Mouse (Mus musculus) lung, embryonic 15.5 days (tissue): Measurements from ENCODE around the gene Gm13088. TPM values are rescaled to one million over a fixed set of nuclear protein-coding genes. Genes with fewer than 3 reads are reported as not detected.
"Not testable (repeated sequence)": the region's sequence is repeated elsewhere in the genome, so short reads cannot be mapped to it uniquely, and the experiment has no call there.

ENCODE experiments used
- ATAC-seq: fragments of 200-750 bp; cut with Nextera tagmentation; 2 replicates; pipeline ENCODE4 v1.8.0; 2017; ENCODE audit warnings: moderate number of reproducible peaks, borderline replicate concordance; ENCODE audit not compliant: low FRiP score, low TSS enrichment; ENCODE audit errors: extremely low read depth
- H3K27ac ChIP-seq: fragments of 300-500 bp; sonication (generic); 2 replicates; pipeline ENCODE4 v1.5.1; 2015; ENCODE audit warnings: moderate library complexity, mild to moderate bottlenecking, inconsistent platforms
- H3K27me3 ChIP-seq: fragments of 300-500 bp; sonication (generic); 2 replicates; pipeline ENCODE4 v1.6.1; 2015; ENCODE audit warnings: inconsistent platforms
- H3K36me3 ChIP-seq: fragments of 300-500 bp; sonication (generic); 2 replicates; pipeline ENCODE4 v1.6.1; 2015; ENCODE audit warnings: inconsistent platforms
- H3K4me1 ChIP-seq: fragments of 300-500 bp; sonication (generic); 2 replicates; pipeline ENCODE4 v1.6.1; 2015; ENCODE audit warnings: inconsistent platforms
- H3K4me2 ChIP-seq: fragments of 300-500 bp; sonication (generic); 2 replicates; pipeline ENCODE4 v1.6.1; 2015; ENCODE audit warnings: inconsistent platforms, mild to moderate bottlenecking, moderate library complexity
- H3K4me3 ChIP-seq: fragments of 300-500 bp; sonication (generic); 2 replicates; pipeline ENCODE4 v1.5.1; 2015; ENCODE audit warnings: mild to moderate bottlenecking, inconsistent platforms
- H3K9ac ChIP-seq: fragments of 300-500 bp; sonication (generic); 2 replicates; pipeline ENCODE4 v1.6.1; 2015; ENCODE audit warnings: inconsistent platforms
- H3K9me3 ChIP-seq: fragments of 300-500 bp; sonication (generic); 2 replicates; pipeline ENCODE4 v1.6.1; 2016; ENCODE audit warnings: inconsistent platforms
- WGBS: fragments of 180-500 bp; shearing (Covaris S2); methylation state at CpG from one replicate; pipeline ENCODE4 v1.1.7; 2015; 5-methylcytosine and 5-hydroxymethylcytosine counted together
- polyA plus RNA-seq: library from polyadenylated mRNA; unstranded; fragments of >200 nt; fragmentation: Nextera tagmentation; extraction: Ambion mirVana; gene quantifications from 2 replicates; pipeline ENCODE4 v1.2.1, GENCODE M21; 2015

Gm13088 gene
- polyA plus RNA-seq = not detected in 2 replicates

DNA sequence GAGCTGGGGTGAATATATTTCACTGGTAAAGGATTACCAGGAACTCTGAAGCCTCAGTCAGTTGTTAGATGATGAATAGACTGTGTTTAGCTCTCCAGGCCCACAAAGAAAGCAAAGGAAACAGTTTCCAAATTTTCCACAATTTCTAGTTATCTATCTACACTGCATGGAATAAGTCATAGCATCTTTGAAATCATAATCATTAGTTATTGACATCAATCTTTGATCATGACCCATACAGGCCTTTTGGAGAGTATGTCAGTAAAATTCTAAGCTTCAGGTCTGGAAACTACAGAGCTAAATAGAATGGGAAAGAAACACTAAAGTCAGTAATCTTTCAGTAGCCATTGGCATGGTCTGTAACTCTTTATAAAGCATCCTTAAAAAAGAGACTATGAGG lies at the start of gene Gm13088:
Gene Gm13088 (minus strand): TSS at position 101 of the 400 bp plus-strand sequence.
- H3K4me1 ChIP-seq, H3K9ac ChIP-seq, H3K27ac ChIP-seq, H3K4me2 ChIP-seq, H3K4me3 ChIP-seq, ATAC-seq, H3K27me3 ChIP-seq, H3K9me3 ChIP-seq, H3K36me3 ChIP-seq: not testable (repeated sequence)

DNA sequence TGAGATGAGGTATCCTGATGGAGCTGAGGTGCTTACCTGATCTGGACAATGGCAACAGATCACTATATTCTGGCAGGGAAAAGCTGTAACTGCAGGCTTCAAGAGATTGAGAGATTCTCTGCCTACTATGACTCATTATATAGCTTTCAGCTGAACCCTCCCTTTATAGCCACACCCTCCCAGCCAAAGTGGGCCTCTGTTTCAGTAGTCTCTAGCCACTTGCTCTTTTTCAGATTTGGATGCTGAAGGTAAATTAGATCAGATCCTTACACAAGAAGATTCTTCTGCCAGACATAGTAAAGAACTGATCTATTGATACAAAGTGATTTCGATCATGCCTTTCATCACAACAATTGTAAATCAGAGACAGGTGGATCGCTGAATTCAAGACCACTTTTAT lies 45.6 kb upstream of the Gm13088 start, which contains the start of gene Gm13089:
Gene Gm13089 (minus strand): TSS at position 101 of the 400 bp plus-strand sequence.
- no peak within 1 kb of the TSS for H3K4me3 ChIP-seq
- 78% methylated on average over 2 of the region's 2 CpGs for WGBS
- H3K4me2 ChIP-seq = no peak within 1 kb of the TSS
- H3K27me3 ChIP-seq = no peaks in the 10 kb centered on the region
- no peaks in the 10 kb centered on the region for H3K4me1 ChIP-seq
- H3K9me3 ChIP-seq = peaks cover 11% of the 10 kb centered on the region; the same call in 1 of the 2 replicates
- H3K36me3 ChIP-seq = no peaks in the 10 kb centered on the region
- no peak for ATAC-seq
- no peak within 1 kb of the TSS for H3K9ac ChIP-seq
- H3K27ac ChIP-seq = no peak within 1 kb of the TSS

DNA sequence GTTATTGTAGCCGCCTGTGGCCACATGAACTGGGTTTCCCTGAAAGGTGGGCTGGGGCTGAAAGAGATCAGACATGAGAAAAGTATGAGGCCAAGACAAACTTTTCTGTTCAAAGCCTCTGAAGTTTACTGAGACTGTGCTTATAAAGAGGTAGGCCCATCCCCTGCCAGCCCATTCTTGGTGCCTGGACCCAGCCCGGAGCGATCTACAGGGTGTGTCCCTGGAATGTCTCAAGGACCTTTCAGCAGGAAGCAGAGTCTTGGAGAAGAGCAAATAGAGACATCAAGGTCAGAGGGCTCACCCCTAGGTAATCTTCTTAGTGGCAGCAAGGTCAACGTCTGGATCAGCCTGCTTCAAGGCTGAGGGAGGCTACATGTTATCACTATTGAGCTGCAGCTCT lies 38.9 kb downstream of the Gm13088 start:
- not testable (repeated sequence) for H3K36me3 ChIP-seq, H3K9ac ChIP-seq, H3K4me1 ChIP-seq, H3K4me3 ChIP-seq, H3K27me3 ChIP-seq, ATAC-seq, H3K27ac ChIP-seq, H3K4me2 ChIP-seq, H3K9me3 ChIP-seq
- WGBS = 78% methylated on average over 4 of the region's 4 CpGs

DNA sequence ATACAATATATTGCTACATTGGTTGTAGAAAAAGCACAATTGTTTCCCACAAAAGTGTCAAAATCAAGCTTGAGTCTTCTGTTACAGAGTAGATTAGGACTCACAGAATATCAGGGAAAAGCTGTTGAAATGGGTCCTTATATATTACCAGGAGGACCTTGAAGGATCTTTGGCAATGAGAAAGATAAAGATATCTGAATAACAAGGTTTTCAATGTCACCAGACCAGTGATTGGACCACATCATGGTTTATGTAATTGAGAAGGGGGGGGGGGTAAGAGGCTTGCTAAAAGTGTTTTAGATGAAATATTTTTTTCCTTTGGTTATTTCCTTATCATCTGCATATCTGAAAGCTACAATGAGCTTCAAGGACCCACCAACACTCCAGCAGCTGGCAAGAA lies 42.3 kb downstream of the Gm13088 start, which contains the start of gene Gm13083:
Gene Gm13083 (plus strand): TSS at position 301 of the 400 bp plus-strand sequence.
- not testable (repeated sequence) for H3K27me3 ChIP-seq, H3K4me1 ChIP-seq, H3K9ac ChIP-seq, H3K4me3 ChIP-seq, H3K27ac ChIP-seq, H3K36me3 ChIP-seq, H3K9me3 ChIP-seq, H3K4me2 ChIP-seq, ATAC-seq

DNA sequence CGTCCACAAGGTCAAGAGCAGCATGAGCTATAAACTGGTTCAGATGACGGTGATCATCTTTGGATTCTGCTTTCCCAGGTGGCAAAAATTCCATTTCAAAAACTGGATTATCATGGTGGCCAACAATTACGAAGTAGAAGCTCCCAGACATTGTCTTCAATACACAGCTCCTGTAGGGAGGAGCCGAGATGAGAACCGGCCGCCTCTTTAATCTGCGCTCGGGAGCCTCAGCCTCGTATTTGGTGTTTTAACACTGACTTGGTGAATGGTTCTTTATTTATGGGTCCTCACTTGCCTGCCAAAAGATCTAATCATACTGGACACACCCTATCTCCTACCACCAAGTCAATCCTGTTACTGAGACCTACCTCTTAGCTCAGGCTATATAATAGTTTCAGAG lies 45.1 kb downstream of the Gm13088 start:
- WGBS = 78% methylated on average over 9 of the region's 9 CpGs
- not testable (repeated sequence) for H3K4me2 ChIP-seq, H3K9ac ChIP-seq, ATAC-seq, H3K9me3 ChIP-seq, H3K27me3 ChIP-seq, H3K27ac ChIP-seq, H3K4me1 ChIP-seq, H3K36me3 ChIP-seq, H3K4me3 ChIP-seq

Other genes starting within 250 kb of the Gm13088 start
- gene Pramef8, start 244.8 kb downstream of the Gm13088 start, polyA plus RNA-seq = 17.4 and 19.7 TPM in 2 replicates
- not detected in 2 replicates for gene Oog4, start 206.9 kb downstream of the Gm13088 start, polyA plus RNA-seq
- gene Gm13043, start 145.9 kb downstream of the Gm13088 start, polyA plus RNA-seq = not detected in 2 replicates
- not detected in 2 replicates for gene Gm13040, start 121.3 kb downstream of the Gm13088 start, polyA plus RNA-seq
- not detected in 2 replicates for gene BC080695, start 105.5 kb downstream of the Gm13088 start, polyA plus RNA-seq
- gene Gm13057, start 105.5 kb downstream of the Gm13088 start, polyA plus RNA-seq = not detected in 2 replicates
- not detected in 2 replicates for gene Gm13083, start 42.2 kb downstream of the Gm13088 start, polyA plus RNA-seq
- not detected in 2 replicates for gene Gm13089, start 45.5 kb upstream of the Gm13088 start, polyA plus RNA-seq
- gene Gm13078, start 62.2 kb upstream of the Gm13088 start, polyA plus RNA-seq = not detected in 2 replicates
- not detected in 2 replicates for gene Gm13023, start 132.1 kb upstream of the Gm13088 start, polyA plus RNA-seq
- not detected in 2 replicates for gene Gm13084, start 158.8 kb upstream of the Gm13088 start, polyA plus RNA-seq
- gene Gm13103, start 189.3 kb upstream of the Gm13088 start, polyA plus RNA-seq = not detected in 2 replicates
- gene Pramef6, start 243.1 kb upstream of the Gm13088 start, polyA plus RNA-seq = not detected in 2 replicates